Mouse (Mus musculus) natural killer cell, adult 2 months (primary cell): Measurements from ENCODE around the gene Slc26a9.
"Not testable (repeated sequence)": the region's sequence is repeated elsewhere in the genome, so short reads cannot be mapped to it uniquely, and the experiment has no call there.

Source experiments
- DNase-seq, 2 experiments: peaks; one replicate each; pipeline ENCODE4 v3.0.0; 2022; ENCODE audit warnings: low spot score in 2 of 2

Gene Slc26a9

GRCm38 (mm10) chr1:131765357-131766001 lies 21.7 kb downstream of the Slc26a9 start:
- DNase-seq, result peak; percentile 57 to 76

GRCm38 (mm10) chr1:131769296-131769695 lies 25.5 kb downstream of the Slc26a9 start:
- DNase-seq, result no peak

DNA sequence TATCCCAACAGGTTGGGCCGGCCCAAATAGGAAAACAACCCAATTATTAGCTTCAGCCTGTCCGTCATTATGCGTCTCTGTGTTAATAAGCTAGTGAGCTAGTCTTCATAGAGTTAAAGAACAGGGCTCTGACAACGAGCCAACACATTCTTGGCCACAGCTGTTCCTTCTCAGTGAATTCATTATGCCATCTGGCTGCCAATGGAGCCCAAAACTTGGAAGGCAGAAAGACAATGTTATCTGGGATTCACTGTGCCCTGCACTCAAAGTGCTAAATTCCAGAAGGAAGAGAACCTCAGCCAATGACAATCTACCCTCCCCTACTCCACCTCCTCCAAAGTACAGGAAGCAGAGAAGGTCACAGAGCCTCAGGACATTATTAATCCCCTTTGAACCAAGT lies 26.8 kb downstream of the Slc26a9 start:
- DNase-seq, result no peak

- DNase-seq, result no peak
Observed at GRCm38 (mm10) chr1:131771440-131771839, 27.6 kb downstream of the Slc26a9 start.

DNA sequence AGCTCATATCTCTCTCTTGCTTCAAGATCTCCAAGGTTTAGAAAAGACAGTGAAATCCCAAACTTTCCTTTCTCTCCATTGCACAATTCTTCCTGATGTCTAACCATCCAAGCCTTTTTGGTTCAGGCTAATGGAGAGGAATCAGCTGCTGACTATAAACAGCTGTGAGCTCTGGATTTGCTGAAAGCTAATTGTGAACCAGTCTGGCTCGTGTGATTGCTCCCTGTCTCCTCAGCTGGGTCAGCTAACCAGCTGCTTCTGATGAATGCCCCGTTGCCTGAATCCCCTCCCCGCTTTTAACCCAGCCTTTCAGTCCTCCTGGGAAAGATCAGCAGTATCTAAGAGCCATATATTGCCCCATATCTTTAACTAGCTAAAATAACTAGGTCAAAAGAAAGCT lies 50.8 kb downstream of the Slc26a9 start:
- no peak for DNase-seq

DNA sequence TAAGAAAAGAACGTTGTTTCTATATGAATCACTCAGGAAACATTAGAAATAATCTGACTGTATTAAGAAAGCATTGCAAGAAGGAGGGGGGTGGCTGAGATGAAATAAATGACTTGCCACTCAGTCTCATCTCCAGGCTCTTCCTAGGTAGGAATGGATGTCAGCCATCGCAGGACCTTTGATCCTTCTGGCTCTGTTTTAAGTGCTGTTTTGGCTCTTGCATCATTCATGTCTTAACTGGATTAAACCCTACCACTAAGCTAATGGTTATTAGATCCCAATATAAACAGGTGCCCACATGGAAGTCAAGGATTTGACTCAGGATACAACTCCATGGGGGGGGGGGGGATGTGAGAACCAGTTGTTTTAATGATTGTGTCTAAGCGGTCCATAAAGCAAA lies 51.3 kb downstream of the Slc26a9 start:
- DNase-seq, result no peak

DNA sequence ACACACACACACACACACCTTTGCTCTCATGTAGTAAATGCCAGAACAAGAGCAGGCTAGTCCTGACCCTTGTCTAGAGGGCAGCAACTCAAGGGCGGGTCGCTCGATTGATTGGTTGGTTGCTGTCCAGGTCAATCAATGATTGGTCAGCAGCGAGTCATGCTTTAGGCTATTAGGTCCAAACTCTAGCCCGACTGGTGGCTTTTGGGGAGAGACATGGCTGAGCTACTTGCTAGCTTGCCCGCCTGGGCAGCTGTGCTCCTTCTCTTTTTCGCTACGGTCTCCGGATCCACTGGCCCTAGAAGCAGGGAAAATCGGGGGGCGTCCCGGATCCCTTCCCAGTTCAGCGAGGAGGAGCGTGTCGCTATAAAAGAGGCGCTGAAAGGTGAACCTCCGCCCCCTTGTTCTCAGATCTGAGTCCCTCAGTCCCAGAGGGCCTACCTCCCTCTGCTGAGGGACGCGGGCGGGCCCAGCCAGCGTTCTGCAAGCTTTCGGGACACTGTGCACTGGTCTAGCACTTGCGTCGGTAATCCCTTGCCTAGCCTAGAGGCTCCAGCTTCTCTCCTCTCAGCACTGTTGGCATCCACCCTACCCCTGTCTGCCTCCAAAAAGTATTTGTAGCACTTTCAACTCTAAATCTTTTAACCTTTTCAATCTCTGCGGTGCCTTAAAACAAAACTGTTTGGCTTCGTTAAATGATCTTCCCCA lies 53.5 kb downstream of the Slc26a9 start, which contains the start of gene Pm20d1:
Gene Pm20d1 (plus strand): TSS at position 180 of the 708 bp plus-strand sequence.
- DNase-seq, result peak in 1 of 2 experiments; percentile 1

GRCm38 (mm10) chr1:131800001-131800400 lies 56.2 kb downstream of the Slc26a9 start:
- no peak for DNase-seq

GRCm38 (mm10) chr1:131801071-131801470 lies 57.2 kb downstream of the Slc26a9 start:
- DNase-seq, result no peak

DNA sequence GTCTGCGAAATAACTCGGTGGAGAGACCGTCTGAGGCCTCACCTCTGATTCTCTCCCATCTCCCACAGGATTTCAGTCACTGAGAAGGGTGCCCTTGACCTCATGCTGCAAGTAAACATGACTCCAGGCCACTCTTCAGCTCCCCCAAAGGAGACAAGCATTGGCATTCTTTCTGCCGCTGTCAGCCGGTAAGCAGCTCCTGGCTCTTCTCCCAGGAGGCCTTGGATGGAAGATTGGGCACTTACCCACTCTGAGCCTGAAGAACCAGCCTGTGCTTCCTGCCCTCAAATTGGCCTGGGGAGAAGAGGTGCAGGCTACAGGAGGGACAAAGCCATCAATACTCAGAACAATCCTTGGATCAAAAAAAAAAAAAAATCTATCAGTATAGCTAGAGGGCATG lies 58.8 kb downstream of the Slc26a9 start:
- no peak for DNase-seq

- DNase-seq, result no peak
Observed at GRCm38 (mm10) chr1:131804166-131804565, 60.3 kb downstream of the Slc26a9 start.

- DNase-seq, result no peak
Observed at GRCm38 (mm10) chr1:131808986-131809385, 65.2 kb downstream of the Slc26a9 start.

DNA sequence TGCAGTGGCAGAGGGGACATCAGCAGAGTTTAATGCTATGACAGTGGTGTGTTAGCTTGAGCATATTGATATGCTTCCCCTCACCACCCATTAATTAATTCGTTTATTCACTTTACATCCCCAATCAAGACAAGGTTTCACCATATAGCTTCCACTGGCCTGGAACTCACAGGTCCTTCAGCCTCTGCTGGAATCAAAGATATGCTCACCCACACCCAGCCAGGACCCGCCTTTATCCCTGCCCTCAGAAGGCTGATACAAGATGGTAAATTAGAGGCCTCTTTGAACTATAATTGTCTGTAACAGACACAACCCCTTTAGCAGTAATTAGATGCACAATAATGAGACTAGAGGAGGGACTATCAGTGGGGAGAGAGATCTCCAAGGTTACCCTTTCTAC lies 65.8 kb downstream of the Slc26a9 start:
- no peak for DNase-seq

DNA sequence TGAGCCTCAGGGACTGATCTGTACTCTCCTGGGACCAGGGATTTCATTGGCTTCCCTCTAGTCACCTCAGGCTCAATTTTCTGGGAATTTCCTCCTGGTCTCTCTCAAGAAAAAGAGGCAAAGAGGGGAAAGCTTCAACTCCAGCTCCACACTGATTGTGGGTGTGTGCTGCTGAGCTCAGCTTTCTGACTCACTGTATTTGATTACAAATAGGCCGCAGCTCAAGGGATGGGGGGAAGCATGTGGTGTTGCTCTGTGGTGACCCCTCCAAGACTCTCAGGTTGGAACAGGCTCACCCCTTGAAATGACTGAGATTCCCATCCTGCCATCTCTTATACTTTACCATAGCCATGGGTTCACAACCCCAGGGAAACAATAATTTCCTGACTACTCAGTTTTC lies 67.6 kb downstream of the Slc26a9 start:
- DNase-seq, result no peak

GRCm38 (mm10) chr1:131812006-131812405 lies 68.2 kb downstream of the Slc26a9 start:
- no peak for DNase-seq

GRCm38 (mm10) chr1:131812631-131813295 lies 68.9 kb downstream of the Slc26a9 start:
- DNase-seq, result no peak

- no peak for DNase-seq
Observed at GRCm38 (mm10) chr1:131813731-131814130, 69.9 kb downstream of the Slc26a9 start.

GRCm38 (mm10) chr1:131814191-131814590 lies 70.4 kb downstream of the Slc26a9 start:
- DNase-seq, result no peak

DNA sequence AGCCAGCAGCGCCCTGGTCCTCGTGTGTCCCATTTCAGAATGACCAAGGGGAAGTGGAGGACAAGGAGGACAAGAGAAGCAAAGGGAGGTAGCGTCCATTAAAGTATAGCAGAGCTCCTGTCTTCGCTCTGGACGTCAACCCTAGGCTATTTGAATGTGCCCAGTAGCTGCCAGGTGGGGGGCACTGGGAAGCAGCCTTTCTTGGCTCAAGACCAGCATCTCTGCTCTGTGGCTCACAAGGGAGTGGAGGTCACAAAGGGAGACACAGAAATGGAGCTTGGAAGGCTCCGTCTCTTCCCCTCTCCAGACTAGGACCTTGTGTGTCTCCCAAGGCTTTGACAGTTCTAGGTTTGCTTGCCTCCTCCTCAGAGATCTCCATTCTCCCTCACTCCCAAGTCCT lies 73.1 kb downstream of the Slc26a9 start:
- no peak for DNase-seq

DNA sequence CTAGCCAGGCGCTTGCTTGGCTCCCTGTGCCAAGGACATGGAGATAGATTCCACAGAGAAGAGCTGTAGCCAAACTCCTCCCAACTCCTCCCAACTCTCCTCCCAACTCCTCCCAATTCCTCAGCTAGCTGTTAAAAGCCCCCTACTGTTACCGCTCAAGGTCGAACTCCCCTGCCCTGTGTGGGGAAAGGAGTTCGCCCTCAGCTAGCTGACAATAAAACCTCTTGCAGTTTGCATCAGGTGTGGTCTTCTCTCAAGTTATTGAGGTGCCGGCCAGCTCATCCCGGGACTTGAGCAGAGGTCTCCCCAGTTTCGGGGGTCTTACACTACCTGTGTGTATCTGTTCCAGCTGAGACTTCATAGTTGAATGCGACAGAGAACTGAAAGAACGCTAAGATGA lies 76.5 kb downstream of the Slc26a9 start:
- DNase-seq, result not testable (repeated sequence)

- no peak for DNase-seq
Observed at GRCm38 (mm10) chr1:131820887-131821328, 77.1 kb downstream of the Slc26a9 start.
